Mouse (Mus musculus) MEL (cell line): Measurements from ENCODE around the gene Rfx2.

Source experiments
- CTCF ChIP-seq, 3 experiments: IDR thresholded peaks in 2 of 3; conservative IDR thresholded peaks in 1 of 3; 2 replicates each; pipeline ENCODE4 v1.5.1; 2011 to 2012; ENCODE audit warnings: low read length in 3 of 3, low read depth in 2 of 3, mild to moderate bottlenecking in 2 of 3, improper control_type of control experiment in 1 of 3, inconsistent platforms in 1 of 3, mixed read lengths in 1 of 3, moderate library complexity in 1 of 3; ENCODE audit not compliant: control insufficient read depth in 1 of 3, insufficient read depth in 1 of 3, poor library complexity in 1 of 3, severe bottlenecking in 1 of 3
- ZNF384 ChIP-seq: IDR thresholded peaks from 2 replicates; pipeline ENCODE4 v1.6.1; 2012; ENCODE audit warnings: low read depth, mild to moderate bottlenecking, inconsistent platforms, low read length, improper control_type of control experiment

- TF ChIP-seq ZNF384: no peak
- no peak for TF ChIP-seq CTCF (IDR thresholded peaks at IDR 0.05 in 2 of 3, conservative IDR thresholded peaks at IDR 0.05 in 1 of 3; ENCODE audit: control insufficient read depth in 1 of 3, insufficient read depth in 1 of 3, low read depth in 2 of 3, low read length in 3 of 3, poor library complexity in 1 of 3, severe bottlenecking in 1 of 3)
These were observed 45.7 kb upstream of the Rfx2 start for GRCm38 (mm10) chr17:56876465-56876864.
